Mouse (Mus musculus) urinary bladder, postnatal 4 days (tissue): ENCODE measurements around the gene Flnc.
A peak's percentile ranks its signal among the peaks of the same experiment; 100 is the strongest.

Experiments
- DNase-seq, 2 experiments: peaks; one replicate each; pipeline ENCODE4 v3.0.0; 2021 to 2022; ENCODE audit warnings: low spot score in 2 of 2

Flnc gene

DNA sequence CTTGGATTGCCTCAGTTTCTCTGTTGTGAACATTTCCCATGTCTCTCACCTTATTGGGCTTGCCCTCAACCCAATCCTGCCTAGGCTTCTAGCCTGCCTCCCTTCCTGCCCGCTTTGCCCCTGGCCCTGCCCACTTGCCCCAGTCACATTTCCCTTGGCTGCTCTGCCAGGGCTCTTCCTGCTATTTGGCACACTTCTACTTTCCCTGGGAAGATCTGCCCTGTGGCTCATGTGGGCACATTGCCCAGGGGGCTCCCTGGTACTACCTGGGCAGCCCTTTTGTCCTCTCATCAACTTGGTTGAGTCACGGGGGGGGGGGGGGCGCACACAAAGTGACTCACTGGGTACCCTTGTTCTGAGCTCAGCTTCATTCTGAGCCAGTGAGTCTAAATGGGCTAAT is 900 bp upstream of the Flnc start:
- no peak for DNase-seq

DNA sequence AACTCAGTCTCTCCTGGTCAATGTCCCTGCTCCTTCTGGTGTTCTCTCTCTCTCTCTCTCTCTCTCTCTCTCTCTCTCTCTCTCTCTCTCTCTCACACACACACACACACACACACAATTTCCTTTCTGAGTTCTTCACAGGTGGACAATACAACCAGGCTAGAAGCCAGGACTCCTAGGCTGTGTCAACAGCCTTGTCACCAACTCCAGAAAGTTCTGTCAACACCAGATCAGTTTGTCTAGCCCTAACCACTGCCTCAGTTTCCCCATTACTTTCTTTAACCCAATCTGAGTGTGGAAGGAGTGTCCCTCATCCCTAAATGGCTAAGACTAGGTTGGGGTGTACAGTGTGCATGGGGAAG is 399 bp upstream of the Flnc start:
- no peak for DNase-seq

DNA sequence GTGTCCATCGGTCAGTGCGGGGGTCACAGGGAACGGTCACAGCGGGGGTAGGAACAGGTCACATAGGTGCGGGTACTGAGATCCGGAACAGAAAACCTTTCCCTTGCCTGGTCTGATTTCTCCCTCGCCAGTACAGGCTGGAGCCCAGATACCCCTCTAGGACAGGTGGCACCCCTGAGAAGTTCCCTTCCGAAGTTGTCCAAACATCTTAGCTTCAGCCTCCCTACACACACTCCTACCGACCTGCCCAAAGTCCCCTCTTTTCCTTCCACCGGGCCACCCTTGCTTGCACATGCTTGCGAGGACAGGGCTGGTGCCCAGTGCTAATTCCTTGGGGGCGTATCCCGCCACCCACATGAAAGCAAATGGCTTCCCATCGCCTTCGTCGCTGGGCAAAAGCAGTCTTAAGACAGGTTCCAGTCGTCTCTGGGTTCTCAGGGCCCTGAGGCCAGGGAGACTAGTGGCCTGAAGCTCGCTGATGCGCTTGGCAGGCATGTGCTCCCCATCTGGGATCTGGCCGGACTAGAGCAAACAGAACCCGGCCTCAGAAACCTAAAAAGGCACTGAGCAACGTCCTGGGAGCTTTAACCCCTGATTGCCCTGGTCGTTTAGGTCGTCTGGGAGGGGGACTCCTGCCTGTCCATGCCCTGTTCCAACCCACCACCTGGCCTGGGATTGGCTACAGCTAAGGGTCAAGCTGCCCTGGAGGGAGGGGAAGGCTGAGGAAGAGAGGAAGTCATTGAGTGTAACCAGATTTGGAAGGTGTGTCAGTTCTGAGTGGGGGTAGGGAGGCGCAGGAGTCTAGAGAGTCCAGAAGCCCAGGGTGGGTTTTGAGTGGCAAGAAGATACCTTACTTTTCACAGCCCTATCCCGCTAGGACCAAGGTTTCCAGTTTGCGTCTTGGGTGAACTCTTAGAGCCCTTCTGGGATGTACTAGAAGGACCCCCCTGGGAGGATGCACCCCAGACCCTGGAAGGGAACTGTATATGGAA is 1.0 kb downstream of the Flnc start:
- peak in 1 of 2 experiments; percentile 58 for DNase-seq

DNA sequence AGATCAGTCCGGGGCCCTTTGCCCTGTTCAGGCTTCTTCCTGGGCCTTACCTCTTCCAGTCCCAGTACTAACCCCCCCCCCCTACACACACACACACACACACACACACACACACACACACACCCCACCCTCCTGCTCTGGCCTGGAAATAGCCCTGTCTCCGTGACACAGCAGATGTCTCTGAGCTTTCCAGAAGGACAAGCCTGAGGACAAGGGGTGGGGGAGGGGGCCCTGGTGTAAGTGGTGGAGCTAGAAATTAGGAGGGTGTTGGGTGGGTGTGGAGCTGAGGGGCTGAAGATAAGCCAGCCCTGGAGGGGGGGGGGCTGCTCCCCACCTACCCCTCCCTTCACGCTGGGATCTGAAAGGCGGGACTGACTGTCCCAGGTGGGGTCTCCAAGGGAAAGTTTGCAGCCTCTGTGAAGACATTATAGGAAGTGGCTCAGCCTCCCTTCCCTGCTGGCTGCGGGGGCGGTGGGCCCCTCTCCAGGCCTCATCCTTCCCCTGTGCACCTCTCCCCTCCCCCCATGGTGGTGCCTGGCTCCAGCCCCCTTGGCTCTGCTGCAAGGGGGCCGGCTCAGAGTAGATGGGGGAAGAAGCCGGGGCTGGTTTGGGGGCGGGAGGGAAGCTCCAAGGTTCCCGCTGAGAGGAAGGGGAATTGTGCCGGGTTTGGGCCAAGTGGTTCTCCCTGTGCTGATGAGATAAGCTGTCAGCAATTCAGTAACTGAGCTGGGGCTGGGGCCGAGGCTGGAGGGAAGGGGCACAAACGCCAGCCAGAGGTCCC is 2.0 kb downstream of the Flnc start:
- peak in 1 of 2 experiments; percentile 79 for DNase-seq

DNA sequence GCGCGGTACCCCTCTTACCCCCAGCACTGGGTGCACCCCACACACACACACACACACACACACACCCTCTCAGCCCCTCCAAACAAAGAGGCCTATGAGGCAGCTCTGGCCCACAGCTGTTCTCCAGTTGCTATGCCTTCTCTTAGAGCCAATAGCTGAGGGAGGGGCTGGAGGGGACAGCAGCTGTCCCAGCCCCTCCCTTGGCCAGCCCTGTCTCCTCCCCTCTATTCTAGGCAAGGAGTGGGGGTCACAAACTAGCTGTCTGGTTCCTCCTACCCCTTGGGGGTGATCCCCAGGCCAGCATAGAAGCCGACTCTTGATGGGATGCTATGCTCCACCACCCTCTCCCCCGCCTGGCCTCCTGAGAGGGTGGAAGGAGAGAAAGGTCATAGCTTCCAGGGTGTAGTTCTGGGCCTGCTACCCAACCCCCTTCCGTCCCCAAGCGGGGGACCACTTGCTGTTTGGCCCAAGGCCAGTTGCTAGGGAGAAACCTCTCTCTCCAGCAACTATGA is 2.9 kb downstream of the Flnc start:
- peak in 1 of 2 experiments; percentile 54 for DNase-seq

DNA sequence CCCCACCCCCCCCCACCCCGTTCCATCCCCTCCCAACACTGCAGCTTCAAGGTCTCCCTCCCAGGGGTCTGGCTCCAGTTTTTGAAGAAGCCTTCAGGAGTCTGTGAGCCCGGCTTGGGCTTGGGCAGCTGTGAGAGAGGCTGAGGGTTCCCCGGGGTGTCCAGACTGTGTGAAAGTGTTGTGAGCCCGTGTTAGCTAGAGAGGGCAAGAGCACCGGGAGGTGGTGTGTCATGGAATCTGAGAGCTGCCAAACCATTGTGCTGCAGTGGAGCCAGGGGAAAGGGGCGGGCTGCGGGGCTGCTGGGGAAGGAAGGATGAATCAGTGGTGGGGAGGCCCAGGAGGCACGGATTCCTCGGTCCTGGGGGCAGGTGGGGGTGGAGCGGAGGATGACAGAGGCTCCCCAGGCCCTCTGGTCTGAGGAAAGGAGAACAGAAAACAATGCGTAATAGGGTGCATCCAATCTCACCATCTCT is 3.4 kb downstream of the Flnc start:
- DNase-seq = peak in 1 of 2 experiments; percentile 49

DNA sequence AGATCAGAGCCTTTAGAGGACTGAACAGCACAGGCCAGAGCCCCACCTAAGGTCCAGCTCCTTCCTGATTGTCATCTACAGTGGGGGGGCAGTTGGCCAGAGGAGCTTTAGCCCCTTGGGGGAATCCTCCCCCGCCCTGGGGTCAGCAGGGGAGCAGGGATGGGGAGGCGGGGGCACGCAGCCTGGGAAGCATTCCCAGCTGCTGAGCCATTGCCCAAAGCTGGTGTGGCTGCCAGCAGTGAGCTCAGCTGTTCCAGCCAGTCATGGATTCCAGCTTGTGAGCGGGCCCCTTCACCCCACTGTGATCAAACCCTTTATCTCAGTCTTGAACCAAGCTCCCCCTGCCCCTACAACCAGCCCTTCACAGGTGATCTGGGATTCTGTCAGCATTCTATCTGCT is 6.2 kb downstream of the Flnc start:
- no peak for DNase-seq

DNA sequence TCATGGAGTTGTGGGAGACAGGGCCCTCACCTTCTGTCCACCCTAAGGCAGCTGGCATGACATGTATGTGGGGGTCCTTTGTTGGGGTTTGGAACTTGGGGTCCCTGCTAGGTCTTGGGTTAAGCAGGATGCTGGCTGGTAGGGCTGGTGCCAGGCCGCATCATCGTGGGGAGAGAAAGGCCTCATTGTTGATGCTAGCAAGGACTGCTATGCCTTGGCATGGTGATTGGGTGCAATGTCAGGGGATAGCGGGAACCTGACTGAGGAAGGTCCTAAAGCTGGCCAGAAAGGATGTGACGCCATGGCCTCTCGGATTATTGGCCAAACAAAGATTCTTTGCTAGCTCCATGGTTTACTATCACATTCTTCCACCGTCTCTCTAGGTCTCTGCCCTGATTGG is 6.7 kb downstream of the Flnc start:
- no peak for DNase-seq

DNA sequence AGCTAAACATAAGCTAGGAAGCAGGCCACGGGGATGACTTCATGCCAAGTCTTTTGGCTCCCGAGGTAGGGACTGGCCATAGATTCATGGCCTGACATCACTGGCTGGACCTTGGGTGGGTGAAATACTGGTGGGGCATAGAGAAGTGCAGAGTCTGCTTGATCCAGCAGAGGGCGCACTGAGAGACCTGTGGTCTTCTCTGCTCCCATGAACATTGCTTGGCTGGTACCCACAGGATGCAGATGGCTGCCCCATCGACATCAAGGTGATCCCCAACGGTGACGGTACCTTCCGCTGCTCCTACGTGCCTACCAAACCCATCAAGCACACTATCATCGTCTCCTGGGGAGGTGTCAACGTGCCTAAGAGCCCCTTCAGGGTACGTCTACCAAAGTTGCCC is 11.7 kb downstream of the Flnc start:
- DNase-seq = no peak

DNA sequence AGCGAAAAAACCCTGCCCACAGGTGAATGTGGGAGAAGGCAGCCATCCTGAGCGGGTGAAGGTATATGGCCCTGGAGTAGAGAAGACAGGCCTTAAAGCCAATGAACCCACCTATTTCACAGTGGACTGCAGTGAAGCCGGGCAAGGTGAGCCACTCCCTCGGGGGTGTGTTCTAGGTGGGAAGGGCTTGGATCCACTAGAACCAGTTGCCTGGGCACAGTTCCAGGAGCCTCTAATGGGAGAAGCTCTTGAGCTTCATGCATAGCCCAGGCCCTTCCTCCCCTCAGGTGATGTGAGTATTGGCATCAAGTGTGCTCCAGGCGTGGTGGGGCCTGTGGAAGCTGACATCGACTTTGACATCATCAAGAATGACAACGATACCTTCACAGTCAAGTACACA is 12.3 kb downstream of the Flnc start:
- DNase-seq = no peak

DNA sequence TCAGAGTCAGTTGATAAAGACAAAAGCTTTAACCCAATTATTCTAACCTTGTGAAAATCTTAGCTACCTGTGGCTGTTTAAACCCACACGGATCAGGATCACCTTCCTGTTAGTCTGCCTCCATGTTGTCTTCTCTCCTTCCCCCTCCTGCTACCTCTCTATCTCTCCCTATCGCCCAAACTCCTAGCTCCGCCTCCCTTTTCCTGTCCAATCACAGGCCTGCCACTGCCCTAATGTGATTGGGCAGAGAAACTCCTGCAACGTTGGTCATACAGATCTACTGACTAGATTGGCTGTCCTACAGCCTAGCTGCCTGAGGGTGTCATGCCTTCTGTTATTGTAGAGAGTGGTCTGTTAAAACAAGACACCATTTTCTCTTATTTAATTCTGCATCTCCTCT is 16.8 kb downstream of the Flnc start:
- no peak for DNase-seq

DNA sequence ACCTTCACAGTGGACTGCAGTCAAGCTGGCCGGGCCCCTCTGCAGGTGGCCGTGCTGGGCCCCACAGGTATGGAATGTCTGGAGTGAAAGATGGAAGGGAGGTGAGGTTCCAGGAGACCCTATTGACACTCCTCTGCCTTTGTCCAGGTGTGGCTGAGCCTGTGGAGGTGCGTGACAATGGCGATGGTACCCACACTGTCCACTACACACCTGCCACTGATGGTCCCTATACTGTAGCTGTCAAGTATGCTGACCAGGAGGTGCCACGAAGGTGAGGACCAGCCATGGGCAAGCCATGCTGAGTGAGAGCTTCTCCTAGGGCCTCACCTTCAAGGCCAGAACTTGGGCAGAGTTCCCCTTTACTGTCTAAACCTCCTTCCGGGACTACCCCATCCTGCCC is 17.6 kb downstream of the Flnc start:
- no peak for DNase-seq

DNA sequence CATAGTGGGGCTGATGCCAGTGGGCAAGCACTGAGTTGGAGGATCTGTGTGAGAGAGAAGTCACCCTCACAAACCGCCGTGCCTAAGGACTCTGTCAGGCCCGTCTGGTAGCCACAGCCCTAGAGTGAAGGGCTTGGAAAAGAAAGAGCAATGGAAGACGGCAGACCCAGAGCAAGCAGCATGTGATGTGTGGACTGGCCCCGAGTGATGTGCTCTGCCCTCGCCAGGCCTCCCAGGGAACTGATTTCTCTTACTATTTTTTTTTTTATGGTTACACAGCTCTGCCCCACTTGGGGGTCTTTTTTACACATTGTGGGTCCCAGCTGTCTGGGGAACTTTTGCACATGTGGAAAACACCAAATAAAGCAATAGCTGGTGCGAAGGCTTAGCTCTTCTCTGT is 28.4 kb downstream of the Flnc start:
- no peak for DNase-seq

DNA sequence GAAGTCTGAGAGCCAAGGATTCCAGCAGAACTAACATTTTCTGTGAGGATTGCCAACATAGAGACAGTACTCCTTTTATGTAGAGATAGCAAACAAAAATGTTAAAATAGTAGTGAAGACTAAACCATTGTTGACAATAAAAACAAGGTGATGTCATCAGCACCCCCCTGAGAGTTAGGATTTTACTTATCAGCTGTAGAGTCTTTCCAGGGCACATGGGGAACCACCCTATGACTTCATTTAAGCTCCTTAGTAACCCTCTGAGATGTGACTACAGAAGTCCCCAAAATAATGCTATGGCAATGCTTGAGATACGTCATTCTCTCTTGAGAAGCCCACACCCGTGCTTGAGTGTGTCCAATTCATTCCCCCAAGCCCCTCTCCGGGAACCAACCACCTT is 30.3 kb downstream of the Flnc start:
- DNase-seq = no peak

DNA sequence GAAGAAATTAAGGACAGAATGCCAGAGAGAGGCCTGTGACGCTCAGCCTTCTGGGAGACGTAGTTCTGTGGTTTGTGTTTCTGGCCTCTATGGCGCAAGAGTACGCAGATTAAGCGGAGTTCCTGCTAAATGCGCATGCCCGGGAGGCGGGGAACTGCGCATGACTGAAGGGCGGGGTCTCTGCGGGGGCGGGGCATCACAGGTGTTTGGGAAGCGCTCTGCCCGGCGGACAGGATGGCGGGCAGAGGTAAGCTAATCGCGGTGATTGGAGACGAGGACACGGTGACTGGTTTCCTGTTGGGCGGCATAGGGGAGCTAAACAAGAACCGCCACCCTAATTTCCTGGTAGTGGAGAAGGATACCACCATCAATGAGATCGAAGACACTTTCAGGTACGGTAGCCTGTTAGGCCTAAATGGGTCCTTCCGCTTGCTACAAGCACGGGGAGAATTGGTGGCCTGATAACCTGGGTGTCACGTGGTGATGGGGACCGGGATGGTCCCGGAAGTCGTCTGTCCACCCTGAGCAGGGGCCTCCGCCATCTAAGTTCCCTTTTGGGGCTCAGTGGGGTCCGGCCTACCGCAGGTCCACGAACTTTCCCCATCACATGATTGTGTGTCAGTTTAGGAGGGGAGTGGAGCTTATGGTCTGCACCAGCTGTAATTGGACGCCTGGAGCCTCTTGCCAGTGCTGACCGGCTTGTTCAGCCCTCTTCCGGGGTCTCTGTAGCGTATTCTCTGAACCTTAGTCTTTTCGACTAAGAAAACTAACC is 34.7 kb downstream of the Flnc start, which contains the start of gene Atp6v1f:
TSS of gene Atp6v1f (plus strand) at position 136 of the 772 bp plus-strand sequence.
- DNase-seq = peak; percentile 87 to 91

DNA sequence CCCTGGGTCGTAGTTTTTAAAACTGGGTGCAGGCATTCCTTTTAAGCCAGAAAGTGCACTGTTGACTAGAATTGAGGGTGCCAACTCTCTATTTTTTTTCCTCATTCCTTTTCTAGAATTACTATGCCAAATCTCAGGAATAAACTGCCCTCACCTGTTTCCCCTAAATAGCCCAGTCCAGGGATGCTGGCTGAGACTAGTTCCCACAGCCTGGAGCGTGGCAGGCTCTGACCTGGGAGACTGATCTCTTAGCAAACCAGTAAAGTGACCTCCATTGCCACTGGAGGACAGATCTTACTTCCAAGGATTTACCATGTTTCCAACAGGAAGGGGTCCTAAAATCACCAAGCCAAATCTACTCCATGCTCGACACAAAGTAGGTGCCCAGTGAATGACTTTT is 35.8 kb downstream of the Flnc start:
- DNase-seq = no peak

DNA sequence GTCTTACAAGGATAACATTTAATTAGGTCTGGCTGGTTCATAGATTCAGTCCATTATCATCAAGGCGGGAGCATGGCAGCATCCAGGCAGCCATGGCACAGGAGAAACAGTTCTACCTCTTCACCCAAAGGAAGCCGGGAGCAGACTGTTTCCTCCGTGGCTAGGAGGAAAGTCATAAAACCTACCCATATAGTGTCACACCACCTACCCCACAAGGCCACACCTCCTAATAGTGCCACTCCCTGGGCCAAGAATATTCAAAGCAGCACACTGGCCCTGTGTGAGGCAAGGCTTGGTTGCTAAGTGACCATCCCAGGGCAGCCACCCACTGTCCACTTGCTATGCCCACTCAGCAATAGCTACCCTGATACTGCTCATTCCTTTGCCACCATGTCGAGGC is 38.1 kb downstream of the Flnc start, which contains the start of gene Atp6v1fnb:
TSS of gene Atp6v1fnb (plus strand) at position 301 of the 400 bp plus-strand sequence.
- DNase-seq = no peak

DNA sequence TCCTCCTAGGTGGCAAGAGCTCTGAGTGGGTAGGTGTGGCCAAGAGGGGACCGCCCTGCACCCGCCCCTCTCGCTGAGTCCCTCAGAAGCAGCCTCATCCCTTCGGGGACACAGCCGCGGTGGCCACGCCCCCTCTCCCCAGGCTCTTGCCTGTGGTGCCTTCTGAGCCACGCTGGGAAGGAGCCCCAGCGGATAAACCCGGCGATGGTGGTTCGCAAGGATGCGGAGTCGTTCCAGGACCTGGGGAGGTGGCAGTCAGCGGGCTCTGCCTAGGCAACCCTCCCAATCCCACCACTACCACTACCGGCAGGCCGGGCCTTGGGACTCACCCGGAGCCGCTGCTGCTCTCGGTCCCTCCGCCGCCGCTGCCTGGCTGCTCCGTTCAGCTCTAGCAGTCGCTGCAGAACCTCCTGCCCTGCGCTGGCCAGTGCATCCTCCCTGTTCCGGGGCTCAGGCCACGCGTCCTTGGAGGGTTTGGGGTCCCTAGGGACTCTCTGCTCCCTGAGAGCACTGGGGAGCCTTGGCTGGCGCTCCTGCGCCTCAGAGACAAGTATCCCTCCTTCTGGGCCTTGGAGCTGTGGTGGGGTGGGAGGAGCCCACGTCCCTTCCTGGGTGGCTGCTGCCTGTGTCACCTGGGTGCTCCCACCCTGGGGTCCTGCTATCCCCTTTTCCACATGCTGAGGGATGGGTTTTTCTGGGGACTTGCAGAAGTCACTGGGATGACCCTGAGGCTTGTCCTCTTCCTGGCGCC is 41.1 kb downstream of the Flnc start:
- peak; percentile 68 to 77 for DNase-seq

DNA sequence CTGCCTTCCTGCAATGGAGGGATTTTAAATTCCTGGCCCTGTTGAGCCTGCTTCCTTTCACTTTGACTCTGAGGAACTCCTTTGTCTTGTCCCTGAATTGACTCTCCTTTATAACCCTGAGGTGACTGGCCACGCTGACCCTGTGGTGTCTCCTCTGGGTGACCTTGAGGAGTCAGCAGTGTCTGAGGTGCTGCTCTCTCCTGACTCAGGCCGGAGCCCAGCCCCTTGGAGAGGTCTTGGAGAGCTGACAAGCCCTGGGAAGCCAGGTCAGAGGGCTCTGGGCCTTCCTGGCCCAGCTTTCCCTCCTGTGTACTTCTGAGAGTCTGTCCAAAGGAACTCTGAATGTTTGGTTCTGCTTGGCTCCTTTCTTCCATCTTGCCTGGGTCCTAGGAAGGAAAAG is 41.7 kb downstream of the Flnc start:
- no peak for DNase-seq

DNA sequence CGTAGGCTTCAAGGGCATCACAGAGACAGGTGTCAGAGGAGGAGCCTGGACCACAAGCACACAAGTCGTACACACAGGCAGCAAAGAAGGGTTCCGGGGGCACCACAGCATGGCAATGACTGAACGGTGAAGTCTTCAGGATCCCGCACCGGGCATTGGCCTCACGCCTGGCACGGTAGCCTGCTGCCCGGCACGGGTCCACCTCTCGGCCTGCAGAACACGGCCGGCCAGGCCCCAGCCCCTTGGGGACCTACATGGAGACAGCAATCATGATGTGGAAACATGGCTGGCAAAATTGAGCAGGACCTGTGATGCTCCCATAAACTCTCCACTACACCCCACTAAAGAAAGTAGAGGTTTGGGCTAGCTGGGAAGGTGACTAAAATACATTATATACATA is 49.6 kb downstream of the Flnc start:
- DNase-seq = no peak
